Mouse (Mus musculus) embryo, embryonic 10.5 days (tissue): Measurements from ENCODE around the gene Myl9.

Experiments used
- DNase-seq: peaks from one replicate; pipeline ENCODE4 v3.0.0-alpha.2; 2015; ENCODE audit warnings: low spot score

Gene Myl9

GRCm38 (mm10) chr2:156764747-156765146 is 10.5 kb upstream of the Myl9 start:
- DNase-seq: no peak

- no peak for DNase-seq
Observed at GRCm38 (mm10) chr2:156765593-156765992, 9.6 kb upstream of the Myl9 start.

- DNase-seq: no peak
Observed at GRCm38 (mm10) chr2:156766227-156767019, 8.8 kb upstream of the Myl9 start.

- no peak for DNase-seq
Observed at GRCm38 (mm10) chr2:156767108-156767507, 8.1 kb upstream of the Myl9 start.

- DNase-seq: no peak
Observed at GRCm38 (mm10) chr2:156769274-156769673, 5.9 kb upstream of the Myl9 start.

GRCm38 (mm10) chr2:156773470-156773869 is 1.8 kb upstream of the Myl9 start:
- no peak for DNase-seq

- DNase-seq: peak; percentile 39
Observed at GRCm38 (mm10) chr2:156774035-156774737, 1.0 kb upstream of the Myl9 start.

- no peak for DNase-seq
Observed at GRCm38 (mm10) chr2:156775455-156776435, 525 bp downstream of the Myl9 start.

GRCm38 (mm10) chr2:156776907-156777306 is 1.7 kb downstream of the Myl9 start:
- DNase-seq: no peak

- no peak for DNase-seq
Observed at GRCm38 (mm10) chr2:156777326-156778004, 2.2 kb downstream of the Myl9 start.

- no peak for DNase-seq
Observed at GRCm38 (mm10) chr2:156778571-156778970, 3.4 kb downstream of the Myl9 start.

- no peak for DNase-seq
Observed at GRCm38 (mm10) chr2:156779036-156779435, 3.8 kb downstream of the Myl9 start.

- no peak for DNase-seq
Observed at GRCm38 (mm10) chr2:156779488-156779887, 4.3 kb downstream of the Myl9 start.

- no peak for DNase-seq
Observed at GRCm38 (mm10) chr2:156780129-156780528, 4.9 kb downstream of the Myl9 start.

- DNase-seq: peak; percentile 61
Observed at GRCm38 (mm10) chr2:156780752-156781151, 5.5 kb downstream of the Myl9 start.

- no peak for DNase-seq
Observed at GRCm38 (mm10) chr2:156781281-156781680, 6.1 kb downstream of the Myl9 start.

- no peak for DNase-seq
Observed at GRCm38 (mm10) chr2:156781836-156782480, 6.7 kb downstream of the Myl9 start.

- DNase-seq: no peak
Observed at GRCm38 (mm10) chr2:156782481-156783348, 7.5 kb downstream of the Myl9 start.

- no peak for DNase-seq
Observed at GRCm38 (mm10) chr2:156783349-156783728, 8.1 kb downstream of the Myl9 start.

- no peak for DNase-seq
Observed at GRCm38 (mm10) chr2:156784016-156784585, 8.9 kb downstream of the Myl9 start.
